Mouse (Mus musculus): Measurements from ENCODE around the gene Gm19345. TPM values are rescaled to one million over a fixed set of nuclear protein-coding genes. Genes with fewer than 3 reads are reported as not detected.
A peak's percentile ranks its signal among the peaks of the same experiment; 100 is the strongest.

The Gm19345 gene
- total RNA-seq, 2 experiments from 2014 or later, result not detected

GRCm38 (mm10) chr7:19824182-19824973 is 27.4 kb upstream of the Gm19345 start:
- no peak; the same call in 1 of the 2 replicates for ATAC-seq (replicated peaks; ENCODE audit: low FRiP score, poor library complexity, severe bottlenecking)

GRCm38 (mm10) chr7:19826756-19827155 is 25.0 kb upstream of the Gm19345 start:
- no peak for ATAC-seq (replicated peaks; ENCODE audit: low FRiP score, poor library complexity, severe bottlenecking)

- no peak for ATAC-seq (replicated peaks; ENCODE audit: low FRiP score, poor library complexity, severe bottlenecking)
Measured at GRCm38 (mm10) chr7:19829694-19830093, 22.1 kb upstream of the Gm19345 start.

GRCm38 (mm10) chr7:19830682-19831156 is 21.1 kb upstream of the Gm19345 start:
- ATAC-seq (replicated peaks; ENCODE audit: low FRiP score, poor library complexity, severe bottlenecking), result no peak

- ATAC-seq (replicated peaks; ENCODE audit: low FRiP score, poor library complexity, severe bottlenecking), result no peak
Measured at GRCm38 (mm10) chr7:19831837-19832236, 20.0 kb upstream of the Gm19345 start.

- no peak for ATAC-seq (replicated peaks; ENCODE audit: low FRiP score, poor library complexity, severe bottlenecking)
Measured at GRCm38 (mm10) chr7:19834055-19834454, 17.7 kb upstream of the Gm19345 start.

GRCm38 (mm10) chr7:19836843-19837242 is 15.0 kb upstream of the Gm19345 start:
- ATAC-seq (replicated peaks; ENCODE audit: low FRiP score, poor library complexity, severe bottlenecking), result no peak

- no peak for ATAC-seq (replicated peaks; ENCODE audit: low FRiP score, poor library complexity, severe bottlenecking)
Measured at GRCm38 (mm10) chr7:19840371-19840770, 11.4 kb upstream of the Gm19345 start.

- no peak for ATAC-seq (replicated peaks; ENCODE audit: low FRiP score, poor library complexity, severe bottlenecking)
Measured at GRCm38 (mm10) chr7:19840936-19841335, 10.9 kb upstream of the Gm19345 start.

GRCm38 (mm10) chr7:19841686-19842413 is 10.0 kb upstream of the Gm19345 start:
- no peak for ATAC-seq (replicated peaks; ENCODE audit: low FRiP score, poor library complexity, severe bottlenecking)

- no peak for ATAC-seq (replicated peaks; ENCODE audit: low FRiP score, poor library complexity, severe bottlenecking)
Measured at GRCm38 (mm10) chr7:19842885-19843504, 8.8 kb upstream of the Gm19345 start.

GRCm38 (mm10) chr7:19843561-19843960 is 8.2 kb upstream of the Gm19345 start:
- peak; percentile 46; the same call in 1 of the 2 replicates for ATAC-seq (replicated peaks; ENCODE audit: low FRiP score, poor library complexity, severe bottlenecking)

GRCm38 (mm10) chr7:19844521-19845171 is 7.2 kb upstream of the Gm19345 start:
- no peak for ATAC-seq (replicated peaks; ENCODE audit: low FRiP score, poor library complexity, severe bottlenecking)

GRCm38 (mm10) chr7:19853526-19853925 is 1.7 kb downstream of the Gm19345 start:
- ATAC-seq (replicated peaks; ENCODE audit: low FRiP score, poor library complexity, severe bottlenecking), result no peak

GRCm38 (mm10) chr7:19855663-19856062 is 3.9 kb downstream of the Gm19345 start:
- no peak for ATAC-seq (replicated peaks; ENCODE audit: low FRiP score, poor library complexity, severe bottlenecking)

- no peak for ATAC-seq (replicated peaks; ENCODE audit: low FRiP score, poor library complexity, severe bottlenecking)
Measured at GRCm38 (mm10) chr7:19856283-19856682, 4.5 kb downstream of the Gm19345 start.

GRCm38 (mm10) chr7:19859740-19860139 is 7.9 kb downstream of the Gm19345 start:
- ATAC-seq (replicated peaks; ENCODE audit: low FRiP score, poor library complexity, severe bottlenecking), result no peak

GRCm38 (mm10) chr7:19861199-19861598 is 9.4 kb downstream of the Gm19345 start, which contains the start of gene Ceacam16:
Gene Ceacam16, minus strand, starts transcription at chr7:19861299.
- ATAC-seq (replicated peaks; ENCODE audit: low FRiP score, poor library complexity, severe bottlenecking), result no peak

- ATAC-seq (replicated peaks; ENCODE audit: low FRiP score, poor library complexity, severe bottlenecking), result no peak
Measured at GRCm38 (mm10) chr7:19864241-19864640, 12.4 kb downstream of the Gm19345 start.
